Mouse (Mus musculus) hindbrain, embryonic 15.5 days (tissue): ENCODE data around the gene Atp10b. TPM values are rescaled to one million over a fixed set of nuclear protein-coding genes. Genes with fewer than 3 reads are reported as not detected.

Experiments used
- ATAC-seq: fragments of 200-750 bp; cut with Nextera tagmentation; 2 replicates; pipeline ENCODE4 v1.8.0; 2017; ENCODE audit warnings: low read depth, moderate number of reproducible peaks, moderate TSS enrichment; ENCODE audit not compliant: low FRiP score
- H3K27ac ChIP-seq: fragments of 300-500 bp; sonication (generic); replicated peaks from 2 replicates; pipeline ENCODE4 v1.5.1; 2015; ENCODE audit warnings: mild to moderate bottlenecking, inconsistent platforms
- H3K27me3 ChIP-seq: fragments of 300-500 bp; sonication (generic); 2 replicates; pipeline ENCODE4 v1.6.1; 2015; ENCODE audit warnings: control low read depth, inconsistent platforms
- H3K36me3 ChIP-seq: fragments of 300-500 bp; sonication (generic); 2 replicates; pipeline ENCODE4 v1.6.1; 2015; ENCODE audit warnings: control low read depth, inconsistent platforms
- H3K4me1 ChIP-seq: fragments of 300-500 bp; sonication (generic); replicated peaks from 2 replicates; pipeline ENCODE4 v1.6.1; 2015; ENCODE audit warnings: control low read depth, inconsistent platforms
- H3K4me2 ChIP-seq: fragments of 300-500 bp; sonication (generic); 2 replicates; pipeline ENCODE4 v1.6.1; 2015; ENCODE audit warnings: moderate library complexity, mild to moderate bottlenecking, inconsistent platforms
- H3K4me3 ChIP-seq: fragments of 300-500 bp; sonication (generic); 2 replicates; pipeline ENCODE4 v1.5.1; 2015; ENCODE audit warnings: mild to moderate bottlenecking, inconsistent platforms
- H3K9ac ChIP-seq: fragments of 300-500 bp; sonication (generic); 2 replicates; pipeline ENCODE4 v1.6.1; 2015; ENCODE audit warnings: inconsistent platforms
- H3K9me3 ChIP-seq: fragments of 300-500 bp; sonication (generic); 2 replicates; pipeline ENCODE4 v1.6.1; 2016; ENCODE audit warnings: control low read depth, inconsistent platforms
- WGBS: fragments of 180-500 bp; shearing (Covaris S2); methylation state at CpG from one replicate; pipeline ENCODE4 v1.1.7; 2015; 5-methylcytosine and 5-hydroxymethylcytosine counted together
- polyA plus RNA-seq: library from polyadenylated mRNA; unstranded; fragments of >200 nt; fragmentation: Nextera tagmentation; extraction: Ambion mirVana; gene quantifications from 2 replicates; pipeline ENCODE4 v1.2.1, GENCODE M21; 2015

The Atp10b gene
- polyA plus RNA-seq, 1 experiment from 2014 or later, result 0.22 TPM

- WGBS, result 29% methylated on average over 1 of the region's 1 CpGs
Observed at GRCm38 (mm10) chr11:43213134-43213533, 63.5 kb downstream of the Atp10b start.

GRCm38 (mm10) chr11:43213740-43214139, 64.1 kb downstream of the Atp10b start:
- peaks cover 12% of the 10 kb centered on the region for H3K4me1 ChIP-seq
- no peak overlapping the region for H3K9ac ChIP-seq
- H3K9me3 ChIP-seq, result no peaks in the 10 kb centered on the region
- 96% methylated on average over 1 of the region's 1 CpGs for WGBS
- H3K4me3 ChIP-seq, result no peak overlapping the region
- no peak overlapping the region for H3K4me2 ChIP-seq
- no peak overlapping the region for H3K27ac ChIP-seq
- H3K36me3 ChIP-seq, result no peaks in the 10 kb centered on the region
- no peaks in the 10 kb centered on the region for H3K27me3 ChIP-seq
- no peak for ATAC-seq

More at GRCm38 (mm10) chr11:43213134-43213533, 63.5 kb downstream of the Atp10b start:
- no peaks in the 10 kb centered on the region for H3K36me3 ChIP-seq
- no peaks in the 10 kb centered on the region for H3K27me3 ChIP-seq
- no peaks in the 10 kb centered on the region for H3K9me3 ChIP-seq
- H3K4me1 ChIP-seq, result peaks cover 12% of the 10 kb centered on the region
- no peak overlapping the region for H3K9ac ChIP-seq
- H3K4me2 ChIP-seq, result no peak overlapping the region
- H3K27ac ChIP-seq, result no peak overlapping the region
- H3K4me3 ChIP-seq, result no peak overlapping the region
- no peak for ATAC-seq

GRCm38 (mm10) chr11:43217021-43217420, 67.3 kb downstream of the Atp10b start:
- H3K27ac ChIP-seq, result no peak overlapping the region; the same call in 1 of the 2 replicates
- peak; percentile 83 for ATAC-seq

GRCm38 (mm10) chr11:43230231-43230630, 80.6 kb downstream of the Atp10b start:
- no peak overlapping the region for H3K4me2 ChIP-seq
- no peaks in the 10 kb centered on the region for H3K9me3 ChIP-seq
- H3K9ac ChIP-seq, result no peak overlapping the region
- no peaks in the 10 kb centered on the region for H3K36me3 ChIP-seq
- H3K4me3 ChIP-seq, result no peak overlapping the region
- H3K27me3 ChIP-seq, result no peaks in the 10 kb centered on the region
- 92% methylated on average over 6 of the region's 6 CpGs for WGBS
- H3K27ac ChIP-seq, result no peak overlapping the region
- 0 out of 2 replicates have a peak, but pooled peaks cover 3% of the 10 kb centered on the region for H3K4me1 ChIP-seq
- ATAC-seq, result no peak

More at GRCm38 (mm10) chr11:43217021-43217420, 67.3 kb downstream of the Atp10b start:
- Histone ChIP-seq H3K4me2 (no peak overlapping the region), H3K4me1 (peaks cover 12% of the 10 kb centered on the region), H3K4me3 (no peak overlapping the region), H3K9ac (no peak overlapping the region), H3K36me3 (no peaks in the 10 kb centered on the region), H3K9me3 (no peaks in the 10 kb centered on the region), H3K27me3 (no peaks in the 10 kb centered on the region)
- 41% methylated on average over 4 of the region's 4 CpGs for WGBS

GRCm38 (mm10) chr11:43232073-43232472, 82.4 kb downstream of the Atp10b start:
- no peak overlapping the region for H3K4me2 ChIP-seq
- peaks cover 3% of the 10 kb centered on the region; the same call in 1 of the 2 replicates for H3K4me1 ChIP-seq
- H3K9me3 ChIP-seq, result no peaks in the 10 kb centered on the region
- 0 out of 2 replicates have a peak, but pooled peaks have one; percentile 42 for ATAC-seq
- no peaks in the 10 kb centered on the region for H3K36me3 ChIP-seq
- whole genome bisulfite sequencing, result 72% methylated on average over 7 of the region's 7 CpGs
- H3K4me3 ChIP-seq, result no peak overlapping the region
- no peak overlapping the region for H3K9ac ChIP-seq
- no peak overlapping the region for H3K27ac ChIP-seq
- H3K27me3 ChIP-seq, result no peaks in the 10 kb centered on the region

- Histone ChIP-seq H3K27me3 (no peaks in the 10 kb centered on the region), H3K9ac (no peak overlapping the region), H3K4me1 (peaks cover 3% of the 10 kb centered on the region; the same call in 1 of the 2 replicates), H3K27ac (no peak overlapping the region), H3K36me3 (no peaks in the 10 kb centered on the region), H3K4me2 (no peak overlapping the region), H3K9me3 (no peaks in the 10 kb centered on the region), H3K4me3 (no peak overlapping the region)
- WGBS, result 60% methylated on average over 8 of the region's 8 CpGs
- no peak for ATAC-seq
Observed at GRCm38 (mm10) chr11:43236360-43237039, 86.8 kb downstream of the Atp10b start.

- Histone ChIP-seq H3K4me2 (no peak overlapping the region), H3K27me3 (no peaks in the 10 kb centered on the region), H3K4me3 (no peak overlapping the region), H3K4me1 (no peaks in the 10 kb centered on the region; the same call in 1 of the 2 replicates), H3K9ac (no peak overlapping the region), H3K9me3 (no peaks in the 10 kb centered on the region), H3K36me3 (no peaks in the 10 kb centered on the region), H3K27ac (no peak overlapping the region)
- no peak for ATAC-seq
- WGBS, result 95% methylated on average over 8 of the region's 8 CpGs
Observed at GRCm38 (mm10) chr11:43239804-43240203, 90.1 kb downstream of the Atp10b start.

GRCm38 (mm10) chr11:43253034-43253433, 103.4 kb downstream of the Atp10b start:
- no peaks in the 10 kb centered on the region for H3K9me3 ChIP-seq
- no peak for ATAC-seq
- H3K27ac ChIP-seq, result no peak overlapping the region
- no peaks in the 10 kb centered on the region for H3K27me3 ChIP-seq
- WGBS, result 41% methylated on average over 6 of the region's 6 CpGs
- no peak overlapping the region for H3K9ac ChIP-seq
- no peaks in the 10 kb centered on the region for H3K36me3 ChIP-seq
- H3K4me1 ChIP-seq, result no peaks in the 10 kb centered on the region
- H3K4me3 ChIP-seq, result no peak overlapping the region
- H3K4me2 ChIP-seq, result no peak overlapping the region

GRCm38 (mm10) chr11:43255262-43255661, 105.6 kb downstream of the Atp10b start:
- H3K4me1 ChIP-seq, result no peaks in the 10 kb centered on the region
- H3K9me3 ChIP-seq, result no peaks in the 10 kb centered on the region
- H3K36me3 ChIP-seq, result no peaks in the 10 kb centered on the region
- no peak for ATAC-seq
- 77% methylated on average over 4 of the region's 4 CpGs for WGBS
- H3K4me2 ChIP-seq, result no peak overlapping the region
- H3K9ac ChIP-seq, result no peak overlapping the region
- H3K27me3 ChIP-seq, result no peaks in the 10 kb centered on the region
- H3K27ac ChIP-seq, result no peak overlapping the region
- no peak overlapping the region for H3K4me3 ChIP-seq

GRCm38 (mm10) chr11:43257291-43257690, 107.6 kb downstream of the Atp10b start:
- H3K4me1 ChIP-seq, result no peaks in the 10 kb centered on the region
- no peaks in the 10 kb centered on the region for H3K36me3 ChIP-seq
- ATAC-seq, result no peak
- H3K9ac ChIP-seq, result no peak overlapping the region
- WGBS, result 76% methylated on average over 3 of the region's 3 CpGs
- H3K4me2 ChIP-seq, result no peak overlapping the region
- H3K27me3 ChIP-seq, result no peaks in the 10 kb centered on the region
- no peak overlapping the region for H3K4me3 ChIP-seq
- no peaks in the 10 kb centered on the region for H3K9me3 ChIP-seq
- no peak overlapping the region for H3K27ac ChIP-seq

- Histone ChIP-seq H3K4me3 (no peak overlapping the region), H3K4me1 (no peaks in the 10 kb centered on the region), H3K27ac (no peak overlapping the region), H3K9me3 (no peaks in the 10 kb centered on the region), H3K36me3 (no peaks in the 10 kb centered on the region), H3K4me2 (no peak overlapping the region), H3K27me3 (no peaks in the 10 kb centered on the region), H3K9ac (no peak overlapping the region)
- 87% methylated on average over 7 of the region's 7 CpGs for WGBS
- ATAC-seq, result no peak
Observed at GRCm38 (mm10) chr11:43257781-43258180, 108.1 kb downstream of the Atp10b start.

GRCm38 (mm10) chr11:43263548-43264218, 114.0 kb downstream of the Atp10b start:
- no peaks in the 10 kb centered on the region for H3K9me3 ChIP-seq
- H3K4me2 ChIP-seq, result no peak overlapping the region
- no peaks in the 10 kb centered on the region for H3K27me3 ChIP-seq
- H3K9ac ChIP-seq, result no peak overlapping the region
- no peak overlapping the region for H3K4me3 ChIP-seq
- ATAC-seq, result peak; percentile 56; the same call in 1 of the 2 replicates
- no peaks in the 10 kb centered on the region for H3K36me3 ChIP-seq
- no peak overlapping the region for H3K27ac ChIP-seq
- WGBS, result 44% methylated on average over 3 of the region's 3 CpGs
- H3K4me1 ChIP-seq, result no peaks in the 10 kb centered on the region
